Mouse (Mus musculus): ENCODE measurements around the gene Ldha.
"Not testable (repeated sequence)": the region's sequence is repeated elsewhere in the genome, so short reads cannot be mapped to it uniquely, and the experiment has no call there.

Gene Ldha

DNA sequence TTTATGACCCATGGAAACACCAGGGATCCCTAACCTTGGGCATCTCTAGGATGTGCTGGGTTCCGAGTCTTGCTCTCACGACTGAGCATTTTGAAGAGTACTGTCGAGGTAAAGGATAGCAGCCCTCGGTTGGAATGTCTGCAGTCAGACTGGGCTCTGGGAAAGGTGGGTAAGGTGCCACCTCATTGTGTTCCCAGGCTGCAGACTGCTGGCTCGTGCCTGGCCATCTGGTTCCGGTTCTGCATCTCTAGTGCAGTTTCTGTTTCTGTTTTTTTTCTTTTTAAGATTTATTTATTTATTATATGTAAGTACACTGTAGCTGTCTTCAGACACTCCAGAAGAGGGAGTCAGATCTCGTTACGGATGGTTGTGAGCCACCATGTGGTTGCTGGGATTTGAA, 40.7 kb downstream of the Ldha start:
- not testable (repeated sequence) for DNase-seq

GRCm38 (mm10) chr7:46883304-46883703, 42.0 kb downstream of the Ldha start:
- no peak for DNase-seq

DNA sequence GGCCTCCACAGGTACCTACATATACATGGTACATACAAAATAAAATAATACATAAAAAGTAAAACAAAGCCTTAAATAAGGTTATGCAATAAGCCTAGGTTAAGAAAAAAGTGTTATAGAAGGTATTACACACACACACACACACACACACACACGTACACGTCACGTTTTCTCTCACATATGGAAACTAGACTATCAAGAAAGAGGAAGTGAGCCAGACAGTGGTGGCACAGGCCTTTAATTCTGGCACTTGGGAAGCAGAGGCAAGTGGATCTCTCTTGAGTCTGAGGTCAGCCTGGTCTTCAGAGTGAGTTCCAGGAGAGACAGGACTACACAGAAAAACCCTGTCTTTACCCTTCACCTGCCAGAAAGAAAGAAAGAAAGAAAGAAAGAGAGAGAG, 54.2 kb downstream of the Ldha start:
- no peak for DNase-seq

- DNase-seq, result no peak
These were observed 58.1 kb downstream of the Ldha start for GRCm38 (mm10) chr7:46899343-46899742.

Measured in kidney, adult 9 months (tissue).